Mouse (Mus musculus): ENCODE measurements around the gene Gm7271. TPM values are rescaled to one million over a fixed set of nuclear protein-coding genes. Genes with fewer than 3 reads are reported as not detected.

Gm7271 gene
- polyA plus RNA-seq (2015; fragmentation: Nextera tagmentation; extraction: Ambion mirVana): 1.8 and 2.4 TPM in 2 replicates

GRCm38 (mm10) chr5:76483811-76484210, at the start of gene Gm7271:
TSS of gene Gm7271 (plus strand) at chr5:76484040.
- WGBS: 61% methylated on average over 5 of the region's 5 CpGs
- no peaks in the 10 kb centered on the region for H3K27me3 ChIP-seq
- no peak within 1 kb of the TSS for H3K4me2 ChIP-seq
- ATAC-seq (ENCODE audit: low FRiP score): no peak
- no peak within 1 kb of the TSS for H3K4me3 ChIP-seq
- no peak within 1 kb of the TSS for H3K27ac ChIP-seq
- no peaks in the 10 kb centered on the region for H3K9me3 ChIP-seq
- no peaks in the 10 kb centered on the region for H3K4me1 ChIP-seq (replicated peaks)
- no peak within 1 kb of the TSS; the same call in 1 of the 2 replicates for H3K9ac ChIP-seq
- no peaks in the 10 kb centered on the region for H3K36me3 ChIP-seq

- no peak overlapping the region for H3K4me3 ChIP-seq
- H3K4me2 ChIP-seq: no peak overlapping the region
- H3K4me1 ChIP-seq (replicated peaks): no peaks in the 10 kb centered on the region
- ATAC-seq (ENCODE audit: low FRiP score): no peak
- H3K27ac ChIP-seq: no peak overlapping the region
- H3K36me3 ChIP-seq: no peaks in the 10 kb centered on the region
- peaks cover 6% of the 10 kb centered on the region; the same call in 1 of the 2 replicates for H3K9me3 ChIP-seq
- H3K27me3 ChIP-seq: no peaks in the 10 kb centered on the region
- no peak overlapping the region for H3K9ac ChIP-seq
- 86% methylated on average over 5 of the region's 5 CpGs for WGBS
Observed at GRCm38 (mm10) chr5:76437100-76437499, 46.7 kb upstream of the Gm7271 start.

GRCm38 (mm10) chr5:76437696-76438095, 46.1 kb upstream of the Gm7271 start:
- no peak overlapping the region for H3K27ac ChIP-seq
- ATAC-seq (ENCODE audit: low FRiP score): no peak
- H3K9ac ChIP-seq: no peak overlapping the region
- H3K4me3 ChIP-seq: no peak overlapping the region
- H3K4me1 ChIP-seq (replicated peaks): no peaks in the 10 kb centered on the region
- H3K9me3 ChIP-seq: peaks cover 6% of the 10 kb centered on the region; the same call in 1 of the 2 replicates
- no peaks in the 10 kb centered on the region for H3K36me3 ChIP-seq
- H3K4me2 ChIP-seq: no peak overlapping the region
- WGBS: 90% methylated on average over 8 of the region's 8 CpGs
- H3K27me3 ChIP-seq: no peaks in the 10 kb centered on the region

GRCm38 (mm10) chr5:76441431-76441830, 42.4 kb upstream of the Gm7271 start:
- Histone ChIP-seq H3K27ac (no peak overlapping the region), H3K27me3 (no peaks in the 10 kb centered on the region), H3K4me2 (no peak overlapping the region), H3K4me1 (replicated peaks) (no peaks in the 10 kb centered on the region), H3K9ac (no peak overlapping the region), H3K36me3 (no peaks in the 10 kb centered on the region), H3K9me3 (peaks cover 3% of the 10 kb centered on the region; the same call in 1 of the 2 replicates), H3K4me3 (no peak overlapping the region)
- WGBS: 87% methylated on average over 4 of the region's 4 CpGs
- ATAC-seq (ENCODE audit: low FRiP score): no peak

- Histone ChIP-seq H3K4me1 (replicated peaks) (no peaks in the 10 kb centered on the region), H3K27me3 (no peaks in the 10 kb centered on the region), H3K36me3 (no peaks in the 10 kb centered on the region), H3K9me3 (no peaks in the 10 kb centered on the region), H3K4me2 (no peak overlapping the region), H3K9ac (no peak overlapping the region), H3K4me3 (no peak overlapping the region), H3K27ac (no peak overlapping the region)
- 91% methylated on average over 2 of the region's 2 CpGs for WGBS
- ATAC-seq (ENCODE audit: low FRiP score): no peak
Observed at GRCm38 (mm10) chr5:76474931-76475330, 8.9 kb upstream of the Gm7271 start.

- Histone ChIP-seq H3K4me1 (replicated peaks) (no peaks in the 10 kb centered on the region), H3K9ac (no peak overlapping the region), H3K9me3 (no peaks in the 10 kb centered on the region), H3K4me2 (no peak overlapping the region), H3K27me3 (no peaks in the 10 kb centered on the region), H3K4me3 (no peak overlapping the region), H3K27ac (no peak overlapping the region), H3K36me3 (no peaks in the 10 kb centered on the region)
- ATAC-seq (ENCODE audit: low FRiP score): no peak
- 82% methylated on average over 4 of the region's 4 CpGs for WGBS
Observed at GRCm38 (mm10) chr5:76476873-76477272, 7.0 kb upstream of the Gm7271 start.

- no peaks in the 10 kb centered on the region for H3K4me1 ChIP-seq (replicated peaks)
- H3K9ac ChIP-seq: no peak overlapping the region
- ATAC-seq (ENCODE audit: low FRiP score): no peak
- 39% methylated on average over 9 of the region's 9 CpGs for WGBS
- no peak overlapping the region for H3K4me3 ChIP-seq
- no peak overlapping the region for H3K27ac ChIP-seq
- no peak overlapping the region for H3K4me2 ChIP-seq
- H3K36me3 ChIP-seq: no peaks in the 10 kb centered on the region
- no peaks in the 10 kb centered on the region for H3K27me3 ChIP-seq
- no peaks in the 10 kb centered on the region for H3K9me3 ChIP-seq
Observed at GRCm38 (mm10) chr5:76477764-76478163, 6.1 kb upstream of the Gm7271 start.

- H3K4me3 ChIP-seq: no peak overlapping the region
- H3K9ac ChIP-seq: no peak overlapping the region
- no peak overlapping the region for H3K27ac ChIP-seq
- no peak overlapping the region for H3K4me2 ChIP-seq
- H3K4me1 ChIP-seq (replicated peaks): no peaks in the 10 kb centered on the region
- WGBS: 78% methylated on average over 13 of the region's 13 CpGs
- H3K9me3 ChIP-seq: no peaks in the 10 kb centered on the region
- H3K36me3 ChIP-seq: no peaks in the 10 kb centered on the region
- ATAC-seq (ENCODE audit: low FRiP score): no peak
- H3K27me3 ChIP-seq: no peaks in the 10 kb centered on the region
Observed at GRCm38 (mm10) chr5:76495126-76495525, 11.3 kb downstream of the Gm7271 start.

GRCm38 (mm10) chr5:76522446-76522845, 38.6 kb downstream of the Gm7271 start:
- no peak overlapping the region for H3K4me2 ChIP-seq
- no peaks in the 10 kb centered on the region for H3K4me1 ChIP-seq (replicated peaks)

GRCm38 (mm10) chr5:76524623-76525022, 40.8 kb downstream of the Gm7271 start:
- no peaks in the 10 kb centered on the region for H3K9me3 ChIP-seq
- H3K4me1 ChIP-seq (replicated peaks): 0 out of 2 replicates have a peak, but pooled peaks cover under 1% of the 10 kb centered on the region
- peaks cover 3% of the 10 kb centered on the region; the same call in 1 of the 2 replicates for H3K27me3 ChIP-seq
- H3K27ac ChIP-seq: no peak overlapping the region
- H3K9ac ChIP-seq: no peak overlapping the region
- WGBS: 77% methylated on average over 5 of the region's 5 CpGs
- H3K36me3 ChIP-seq: no peaks in the 10 kb centered on the region
- H3K4me3 ChIP-seq: no peak overlapping the region
- no peak overlapping the region for H3K4me2 ChIP-seq
- ATAC-seq (ENCODE audit: low FRiP score): no peak

More at GRCm38 (mm10) chr5:76522446-76522845, 38.6 kb downstream of the Gm7271 start:
- peaks cover 3% of the 10 kb centered on the region; the same call in 1 of the 2 replicates for H3K27me3 ChIP-seq
- no peak for ATAC-seq (ENCODE audit: low FRiP score)
- H3K9me3 ChIP-seq: no peaks in the 10 kb centered on the region
- no peak overlapping the region for H3K9ac ChIP-seq
- WGBS: 87% methylated on average over 1 of the region's 1 CpGs
- H3K36me3 ChIP-seq: no peaks in the 10 kb centered on the region
- no peak overlapping the region for H3K27ac ChIP-seq
- no peak overlapping the region for H3K4me3 ChIP-seq

- no peaks in the 10 kb centered on the region for H3K9me3 ChIP-seq
- ATAC-seq (ENCODE audit: low FRiP score): no peak
- no peak overlapping the region for H3K9ac ChIP-seq
- 76% methylated on average over 4 of the region's 4 CpGs for WGBS
- no peaks in the 10 kb centered on the region for H3K36me3 ChIP-seq
- H3K4me3 ChIP-seq: no peak overlapping the region
- H3K4me2 ChIP-seq: no peak overlapping the region
- H3K4me1 ChIP-seq (replicated peaks): peaks cover 4% of the 10 kb centered on the region
- H3K27ac ChIP-seq: no peak overlapping the region
- peaks cover 3% of the 10 kb centered on the region; the same call in 1 of the 2 replicates for H3K27me3 ChIP-seq
Observed at GRCm38 (mm10) chr5:76525066-76525465, 41.2 kb downstream of the Gm7271 start.

- H3K9ac ChIP-seq: no peak overlapping the region
- no peak for ATAC-seq (ENCODE audit: low FRiP score)
- no peak overlapping the region for H3K27ac ChIP-seq
- no peaks in the 10 kb centered on the region for H3K36me3 ChIP-seq
- H3K4me3 ChIP-seq: no peak overlapping the region
- H3K4me2 ChIP-seq: no peak overlapping the region
- WGBS: 57% methylated on average over 2 of the region's 2 CpGs
- peaks cover 12% of the 10 kb centered on the region for H3K4me1 ChIP-seq (replicated peaks)
- H3K9me3 ChIP-seq: no peaks in the 10 kb centered on the region
- H3K27me3 ChIP-seq: peaks cover 3% of the 10 kb centered on the region; the same call in 1 of the 2 replicates
Observed at GRCm38 (mm10) chr5:76525829-76526228, 42.0 kb downstream of the Gm7271 start.

GRCm38 (mm10) chr5:76529040-76529703, 45.3 kb downstream of the Gm7271 start, which contains the start of gene Exoc1:
TSS of gene Exoc1 (plus strand) at chr5:76529311.
- WGBS: under 1% methylated on average over 39 of the region's 39 CpGs
- H3K36me3 ChIP-seq: peaks cover 7% of the 10 kb centered on the region; the same call in 1 of the 2 replicates
- peak within 1 kb of the TSS; percentile 86 for H3K27ac ChIP-seq
- peaks cover 3% of the 10 kb centered on the region; the same call in 1 of the 2 replicates for H3K27me3 ChIP-seq
- no peaks in the 10 kb centered on the region for H3K9me3 ChIP-seq
- peaks cover 23% of the 10 kb centered on the region for H3K4me1 ChIP-seq (replicated peaks)
- peak within 1 kb of the TSS; percentile 85 for H3K9ac ChIP-seq
- H3K4me2 ChIP-seq: peak within 1 kb of the TSS; percentile 86
- peak within 1 kb of the TSS; percentile 92 for H3K4me3 ChIP-seq
- peak; percentile 100 for ATAC-seq (ENCODE audit: low FRiP score)
